In genomic region chr4:43497946-43498345, GRCm38 (mm10) we compare ENCODE assay signal across 1 mouse cellular context.
TF ChIP-seq lines count a peak whose summit lies in the region.

No protein-coding gene starts in this region.

TF ChIP-seq in MEL, 35 proteins besides CTCF, POLR2A, EP300 and RAD21:
- TF ChIP-seq MAZ (IDR thresholded peaks at IDR 0.05; ENCODE audit: low read depth, low read length): no peak
- TF ChIP-seq NRF1 (IDR thresholded peaks at IDR 0.05; ENCODE audit: insufficient read depth, low read depth, low read length, poor library complexity, severe bottlenecking): 0 out of 2 replicates have a peak, but pooled peaks have one; percentile 1
